Mouse (Mus musculus) layer of hippocampus, adult 18-20 months (tissue): Measurements from ENCODE around the gene Zbtb7b. TPM values are rescaled to one million over a fixed set of nuclear protein-coding genes. Genes with fewer than 3 reads are reported as not detected.
"Not testable (repeated sequence)": the region's sequence is repeated elsewhere in the genome, so short reads cannot be mapped to it uniquely, and the experiment has no call there.

Experiments used
- DNase-seq, 2 experiments: peaks; one replicate each; pipeline ENCODE4 v3.0.0; 2022; ENCODE audit warnings: low spot score in 2 of 2
- long read RNA-seq: library from polyadenylated mRNA; stranded (forward); transcript quantifications from one replicate; pipeline ENCODE4 v2.0.0, GENCODE M21; 2021
- total RNA-seq, 2 experiments: library from RNA; stranded (reverse); gene quantifications; 2 replicates each; pipeline ENCODE4 v1.2.3; 2021

Gene Zbtb7b
- 10 to 100 TPM; 12.1 to 16.8 TPM for total RNA-seq
- long read RNA-seq, partial matches to known transcripts = 6 of 11 reads
- long read RNA-seq, other reads (novel, unspliced or antisense) = 4 of 11 reads

DNA sequence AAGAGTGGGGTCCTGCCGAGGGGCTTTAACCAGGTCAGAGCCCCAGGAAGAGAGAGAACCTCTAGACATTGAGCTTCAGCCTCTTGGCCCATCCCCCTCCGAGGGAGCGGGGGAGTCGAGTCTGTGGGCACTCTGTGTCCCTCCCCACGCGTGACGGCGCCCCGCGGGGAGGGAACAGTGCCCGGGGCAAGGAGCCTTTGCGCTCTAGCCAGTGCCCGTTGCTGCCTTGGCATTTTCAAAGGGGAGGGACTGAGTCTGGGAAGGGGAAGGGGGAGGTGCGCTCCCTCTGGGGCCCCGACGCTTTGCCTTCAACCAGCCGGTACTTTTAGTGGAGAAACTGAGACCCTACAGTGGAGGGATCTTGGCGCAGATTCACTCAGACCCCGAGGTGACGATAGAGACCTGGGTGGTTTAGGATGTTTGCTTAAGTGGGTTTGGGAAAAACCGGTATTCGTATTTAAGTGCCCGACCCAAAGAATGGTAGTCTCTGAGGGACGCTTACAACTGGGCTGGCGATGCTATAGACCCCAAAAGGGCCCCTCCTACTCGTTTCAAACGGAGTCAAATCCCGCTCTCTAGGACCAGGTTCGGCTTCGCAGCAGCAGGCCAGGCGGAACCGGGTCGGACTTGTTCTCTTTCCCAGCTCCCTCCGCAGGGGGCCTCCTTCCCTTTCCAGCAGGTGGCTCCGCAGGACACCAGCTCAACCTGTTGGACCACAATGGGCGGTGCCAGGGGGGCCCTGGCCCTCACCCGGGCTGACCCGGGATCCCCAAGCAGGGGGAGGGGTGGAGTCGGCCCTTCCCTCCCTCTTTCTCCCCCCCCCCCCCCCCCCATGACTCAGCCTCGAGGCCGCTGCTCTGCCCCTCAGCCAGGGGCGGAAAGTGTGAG, at the start of gene Zbtb7b:
Gene Zbtb7b (minus strand): TSS at position 771 of the 888 bp plus-strand sequence.
- DNase-seq = peak in 1 of 2 experiments; percentile 61

DNA sequence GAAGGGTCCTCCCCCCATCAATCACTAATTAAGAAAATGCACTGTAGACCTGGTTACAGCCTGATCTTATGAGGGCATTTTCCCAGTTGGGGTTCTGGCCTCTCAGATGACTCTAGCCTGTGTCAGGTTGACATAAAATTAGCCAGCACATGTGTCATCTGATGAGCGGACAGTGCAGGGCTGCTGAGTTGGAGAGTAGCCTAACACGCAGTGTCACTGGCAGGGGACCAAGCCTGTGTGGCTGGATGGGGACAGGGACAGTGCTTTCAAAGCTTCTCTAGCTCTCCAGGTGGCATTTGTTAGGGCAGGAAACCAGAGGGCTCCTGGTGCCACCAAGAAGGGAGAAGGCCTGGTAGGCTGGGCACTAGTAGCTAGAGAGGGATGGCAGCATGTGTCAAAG, 46.1 kb upstream of the Zbtb7b start:
- DNase-seq = no peak

- peak in 1 of 2 experiments; percentile 56 for DNase-seq
Observed at GRCm38 (mm10) chr3:89437269-89437668, 42.7 kb upstream of the Zbtb7b start.

GRCm38 (mm10) chr3:89436176-89437113, 41.9 kb upstream of the Zbtb7b start, which contains the start of gene Pbxip1:
TSS of gene Pbxip1 (plus strand) at chr3:89436706.
- DNase-seq = no peak

DNA sequence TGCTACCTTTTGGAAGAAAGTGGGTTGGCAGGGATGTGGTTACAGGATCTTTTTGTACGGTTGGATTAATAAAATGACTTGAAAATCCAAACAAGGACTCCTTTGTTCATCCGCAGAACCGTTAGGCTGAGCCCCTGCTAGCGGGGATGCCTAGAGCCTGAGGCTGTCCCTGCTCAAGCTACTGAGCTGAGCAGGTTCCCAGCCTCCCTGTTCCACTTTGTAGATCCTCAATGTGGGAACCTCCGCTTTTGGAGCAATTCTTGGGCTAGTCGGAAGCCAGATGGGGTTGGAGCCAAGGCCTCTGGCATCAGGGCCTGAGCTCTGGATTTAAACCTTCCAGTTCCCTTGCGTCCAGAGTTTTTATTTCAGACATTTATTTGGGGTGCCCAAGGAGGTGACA, 40.5 kb upstream of the Zbtb7b start:
- no peak for DNase-seq

GRCm38 (mm10) chr3:89434532-89434931, 40.0 kb upstream of the Zbtb7b start:
- no peak for DNase-seq

GRCm38 (mm10) chr3:89432606-89433005, 38.0 kb upstream of the Zbtb7b start:
- DNase-seq = no peak

GRCm38 (mm10) chr3:89430171-89431159, 35.9 kb upstream of the Zbtb7b start, which contains the start of gene Pygo2:
TSS of gene Pygo2 (plus strand) at chr3:89430214.
- peak; percentile 97 for DNase-seq

- not testable (repeated sequence) for DNase-seq
Observed at GRCm38 (mm10) chr3:89429021-89429420, 34.4 kb upstream of the Zbtb7b start.

GRCm38 (mm10) chr3:89425876-89426275, 31.3 kb upstream of the Zbtb7b start:
- no peak for DNase-seq

DNA sequence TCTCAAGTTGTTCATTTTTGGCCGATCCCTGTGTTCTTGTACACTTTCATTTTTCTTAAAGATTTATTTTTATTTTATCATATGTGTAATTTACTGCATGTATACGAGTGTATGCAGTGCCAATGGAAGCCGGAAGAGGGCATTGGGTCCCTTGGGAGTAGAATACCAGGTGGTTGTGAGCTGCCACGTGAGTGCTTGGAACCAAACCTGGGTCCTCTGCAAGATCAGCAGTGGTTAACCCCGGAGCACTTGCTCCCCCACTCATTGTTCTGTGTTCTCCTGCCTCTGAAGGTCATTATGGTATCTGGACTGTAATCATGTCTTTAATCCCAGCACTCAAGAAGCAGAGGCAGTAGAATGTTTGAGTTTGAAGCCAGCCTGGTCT, 30.6 kb upstream of the Zbtb7b start:
- DNase-seq = no peak

DNA sequence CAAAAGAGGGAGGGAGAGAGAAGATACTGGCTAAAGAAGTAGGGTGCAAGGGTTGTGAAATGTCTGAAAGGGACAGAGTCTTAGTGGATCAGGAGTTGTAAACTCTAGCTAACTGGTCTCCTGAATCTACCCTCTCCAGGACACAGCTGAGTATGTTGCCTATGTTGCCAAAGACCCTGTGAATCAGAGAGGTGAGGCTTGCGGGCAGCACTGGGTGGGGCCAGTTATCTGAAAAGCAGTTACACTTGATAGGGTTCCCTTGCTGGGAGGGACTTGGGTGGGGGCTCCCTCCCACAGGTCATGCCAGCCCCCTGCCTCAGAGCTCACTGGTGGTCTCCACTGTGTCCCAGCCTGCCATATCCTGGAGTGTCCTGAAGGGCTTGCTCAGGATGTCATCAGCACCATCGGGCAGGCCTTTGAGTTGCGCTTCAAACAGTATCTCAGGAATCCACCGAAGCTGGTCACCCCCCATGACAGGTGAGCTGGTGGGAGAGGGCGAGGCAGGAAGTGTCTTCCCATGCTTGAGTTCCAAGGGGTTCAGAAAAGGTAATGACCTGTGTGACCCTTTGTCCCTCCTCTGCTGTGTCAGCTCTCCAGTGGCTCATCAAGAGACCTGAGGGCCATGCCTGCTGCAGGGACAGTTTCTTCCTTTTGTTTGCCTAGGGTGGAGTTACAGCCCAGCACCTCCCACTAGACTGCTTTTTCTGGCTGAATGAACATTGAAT, 30.0 kb upstream of the Zbtb7b start:
- DNase-seq = no peak

DNA sequence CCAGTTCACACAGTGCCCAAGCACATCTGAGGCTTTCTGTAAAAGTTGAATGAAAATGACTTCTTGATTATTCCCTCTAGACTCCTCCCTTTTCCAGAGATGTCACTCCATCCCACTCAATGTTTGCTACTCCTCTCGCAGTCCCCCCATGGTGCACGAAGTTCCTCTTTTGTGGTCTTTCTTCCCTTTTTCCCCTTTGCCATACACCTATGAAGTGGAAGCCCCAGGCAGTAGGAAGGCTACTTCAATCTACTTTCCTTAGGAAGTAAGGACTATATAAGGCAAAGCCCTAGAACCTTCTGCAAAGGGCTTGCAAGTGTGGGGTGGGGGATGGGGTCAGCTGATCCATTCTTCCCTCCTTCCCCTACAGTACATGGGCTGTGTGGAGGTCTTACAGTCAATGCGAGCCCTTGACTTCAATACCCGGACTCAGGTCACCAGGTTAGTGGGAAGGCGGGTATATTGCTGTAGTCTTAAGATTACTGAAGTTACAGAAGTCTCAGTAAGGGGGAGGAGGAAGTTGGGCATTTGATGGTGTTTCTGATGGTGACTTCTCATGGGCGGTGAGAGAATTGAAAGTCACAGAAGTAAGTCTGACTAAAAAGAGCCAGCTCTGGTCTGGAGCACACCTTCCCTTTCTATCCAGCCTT, 28.1 kb upstream of the Zbtb7b start:
- no peak for DNase-seq

DNA sequence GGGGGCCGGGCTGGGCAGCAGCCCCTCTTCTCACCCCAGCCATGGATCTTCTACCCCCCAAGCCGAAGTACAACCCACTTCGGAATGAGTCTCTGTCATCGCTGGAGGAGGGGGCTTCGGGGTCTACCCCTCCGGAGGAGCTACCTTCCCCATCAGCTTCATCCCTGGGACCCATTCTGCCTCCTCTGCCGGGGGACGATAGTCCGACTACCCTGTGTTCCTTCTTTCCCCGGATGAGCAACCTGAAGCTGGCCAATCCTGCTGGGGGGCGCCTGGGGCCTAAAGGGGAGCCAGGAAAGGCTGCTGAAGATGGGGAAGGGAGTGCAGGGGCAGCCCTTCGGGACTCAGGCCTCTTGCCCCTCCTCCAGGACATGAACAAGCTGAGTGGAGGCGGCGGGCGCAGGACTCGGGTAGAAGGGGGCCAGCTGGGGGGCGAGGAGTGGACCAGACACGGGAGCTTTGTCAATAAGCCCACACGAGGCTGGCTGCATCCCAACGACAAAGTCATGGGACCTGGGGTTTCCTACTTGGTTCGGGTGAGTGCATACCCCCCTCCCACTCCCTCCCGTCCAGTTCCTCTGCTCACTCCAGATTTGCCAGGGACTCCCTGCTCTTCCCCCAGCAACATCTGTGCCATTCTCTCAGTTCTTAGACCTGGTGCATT, 27.4 kb upstream of the Zbtb7b start:
- no peak for DNase-seq

GRCm38 (mm10) chr3:89421002-89421774, 26.6 kb upstream of the Zbtb7b start:
- DNase-seq = peak; percentile 65 to 69

GRCm38 (mm10) chr3:89420421-89420820, 25.8 kb upstream of the Zbtb7b start:
- DNase-seq = no peak

GRCm38 (mm10) chr3:89419981-89420380, 25.4 kb upstream of the Zbtb7b start:
- no peak for DNase-seq

DNA sequence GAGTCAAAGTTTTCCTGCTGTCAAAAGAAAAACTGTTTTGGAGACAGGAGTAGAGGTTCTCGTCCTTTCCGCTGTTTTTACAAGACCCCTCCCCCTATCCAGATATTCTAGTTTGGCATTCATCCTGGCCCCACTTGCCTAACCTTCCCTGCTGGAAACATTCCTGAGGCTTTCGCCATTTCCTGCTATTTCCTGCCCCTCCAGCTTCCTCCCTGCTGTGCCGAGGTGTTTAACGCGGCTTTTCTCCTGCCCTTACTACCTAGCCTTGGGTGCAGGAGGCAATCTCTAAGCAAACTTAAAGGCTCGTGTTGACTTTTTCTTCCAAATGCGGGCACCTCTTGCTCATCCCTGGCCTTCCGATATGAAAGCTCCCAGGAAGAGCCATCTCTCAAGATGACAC, 25.0 kb upstream of the Zbtb7b start:
- DNase-seq = no peak
